Mouse (Mus musculus): ENCODE measurements around the gene Gm266. TPM values are rescaled to one million over a fixed set of nuclear protein-coding genes. Genes with fewer than 3 reads are reported as not detected.

Gm266 gene
- polyA plus RNA-seq, 1 experiment from 2014 or later, result 2.0 TPM

Other genes starting within 250 kb of the Gm266 start
- gene Amn, start 214.7 kb downstream of the Gm266 start, polyA plus RNA-seq (2015; fragmentation: Nextera tagmentation; extraction: Ambion mirVana), result 1.4 and 2.0 TPM in 2 replicates
- 20.1 and 26.7 TPM in 2 replicates for gene Cdc42bpb, start 108.1 kb downstream of the Gm266 start, polyA plus RNA-seq (2015; fragmentation: Nextera tagmentation; extraction: Ambion mirVana)
- gene Lbhd2, start 79.0 kb downstream of the Gm266 start, polyA plus RNA-seq (2015; fragmentation: Nextera tagmentation; extraction: Ambion mirVana), result 0.45 and 1.6 TPM in 2 replicates
- gene Exoc3l4, start 68.8 kb downstream of the Gm266 start, polyA plus RNA-seq (2015; fragmentation: Nextera tagmentation; extraction: Ambion mirVana), result 8.0 and 15.1 TPM in 2 replicates
- gene Tnfaip2, start 43.4 kb downstream of the Gm266 start, polyA plus RNA-seq (2015; fragmentation: Nextera tagmentation; extraction: Ambion mirVana), result 4.8 and 8.1 TPM in 2 replicates
- 372 and 404 TPM in 2 replicates for gene Eif5, start 52.2 kb upstream of the Gm266 start, polyA plus RNA-seq (2015; fragmentation: Nextera tagmentation; extraction: Ambion mirVana)
- gene Mark3, start 88.7 kb upstream of the Gm266 start, polyA plus RNA-seq (2015; fragmentation: Nextera tagmentation; extraction: Ambion mirVana), result 25.8 and 30.4 TPM in 2 replicates
- 315 and 319 TPM in 2 replicates for gene Ckb, start 186.5 kb upstream of the Gm266 start, polyA plus RNA-seq (2015; fragmentation: Nextera tagmentation; extraction: Ambion mirVana)
- gene Trmt61a, start 192.3 kb upstream of the Gm266 start, polyA plus RNA-seq (2015; fragmentation: Nextera tagmentation; extraction: Ambion mirVana), result 6.1 and 9.0 TPM in 2 replicates
- 36.2 and 39.9 TPM in 2 replicates for gene Bag5, start 227.4 kb upstream of the Gm266 start, polyA plus RNA-seq (2015; fragmentation: Nextera tagmentation; extraction: Ambion mirVana)
- 41.3 and 41.5 TPM in 2 replicates for gene Apopt1, start 227.4 kb upstream of the Gm266 start, polyA plus RNA-seq (2015; fragmentation: Nextera tagmentation; extraction: Ambion mirVana)

All from heart, embryonic 15.5 days (tissue).